In the genomic region with DNA sequence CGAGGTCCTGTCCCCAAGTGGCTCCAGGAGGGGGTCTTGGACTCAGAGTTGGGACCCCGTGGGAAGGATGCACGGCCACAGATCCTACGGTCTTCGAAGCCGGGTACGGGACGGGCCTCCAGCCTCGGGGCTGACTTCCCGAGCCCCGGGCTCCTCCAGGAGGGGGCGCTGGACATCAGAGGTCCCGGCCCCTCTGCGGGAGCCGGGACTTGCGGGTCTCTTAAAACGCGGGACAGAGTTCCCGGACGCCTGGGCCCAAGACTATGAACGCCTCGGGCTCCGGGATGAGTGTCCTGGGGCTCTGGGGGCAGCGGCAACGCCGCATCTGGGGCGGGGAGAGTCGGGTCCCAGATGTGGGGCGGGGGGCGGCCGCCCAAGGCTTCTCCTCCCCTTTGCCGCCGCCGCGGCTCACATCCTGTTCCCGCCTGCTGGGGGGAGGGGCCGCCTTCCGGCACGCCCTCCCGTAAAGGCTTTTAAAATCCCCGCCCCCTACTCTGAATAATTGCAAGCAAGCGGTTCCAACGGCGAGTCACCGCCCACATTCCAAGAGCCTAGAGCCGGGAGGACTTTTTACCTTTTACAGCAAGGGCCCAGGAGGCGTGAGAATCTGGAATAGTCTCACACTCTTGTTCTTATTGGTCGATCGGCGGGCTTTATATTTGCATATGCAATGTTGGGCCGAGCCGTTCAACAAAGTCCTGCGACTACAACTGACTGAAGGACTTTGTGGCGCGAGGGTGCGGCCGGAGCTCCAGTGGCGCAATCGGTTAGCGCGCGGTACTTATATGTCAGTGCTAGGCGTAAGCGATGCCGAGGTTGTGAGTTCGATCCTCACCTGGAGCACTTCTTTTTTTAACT, we compare ENCODE assay signal across 8 mouse cellular contexts. TPM values are rescaled to one million over a fixed set of nuclear protein-coding genes. Genes with fewer than 3 reads are reported as not detected.
A peak's percentile ranks its signal among the peaks of the same experiment; 100 is the strongest.
DNase-seq lines count a peak whose midpoint lies in the region; ATAC-seq and TF ChIP-seq lines count a peak whose summit lies in the region.

A gene (minus strand): TSS at position 349 of the 858 bp plus-strand sequence.

- peaks cover 32% of the 10 kb centered on the region for H3K36me3 ChIP-seq in heart, embryonic 12.5 days
- peaks cover 17% of the 10 kb centered on the region for H3K36me3 ChIP-seq in kidney, postnatal 0 days (ENCODE audit: insufficient read depth, low read length)
- peaks cover 3% of the 10 kb centered on the region; the same call in 1 of the 2 replicates for H3K36me3 ChIP-seq in liver, embryonic 11.5 days (ENCODE audit: control insufficient read depth, insufficient read depth, low read length)
- H3K36me3 ChIP-seq in stomach, embryonic 14.5 days (ENCODE audit: control insufficient read depth, insufficient read depth, low read length), result peaks cover 20% of the 10 kb centered on the region

- peak within 1 kb of the TSS; percentile 93 for H3K4me2 ChIP-seq in heart, embryonic 12.5 days
- peak within 1 kb of the TSS; percentile 74 for H3K4me2 ChIP-seq in kidney, postnatal 0 days (ENCODE audit: low read length)
- H3K4me2 ChIP-seq in liver, embryonic 11.5 days, result peak within 1 kb of the TSS; percentile 100
- peak within 1 kb of the TSS; percentile 91 for H3K4me2 ChIP-seq in stomach, embryonic 14.5 days (replicated peaks; ENCODE audit: low read depth, low read length)

- H3K4me1 ChIP-seq in heart, embryonic 12.5 days (replicated peaks), result peaks cover 50% of the 10 kb centered on the region
- H3K4me1 ChIP-seq in kidney, postnatal 0 days (replicated peaks; ENCODE audit: insufficient read depth, low read length), result peaks cover 17% of the 10 kb centered on the region; the same call in 1 of the 2 replicates
- H3K4me1 ChIP-seq in liver, embryonic 11.5 days (replicated peaks; ENCODE audit: control insufficient read depth, insufficient read depth, low read length), result peaks cover 39% of the 10 kb centered on the region
- H3K4me1 ChIP-seq in stomach, embryonic 14.5 days (ENCODE audit: control insufficient read depth, insufficient read depth, low read length), result peaks cover 29% of the 10 kb centered on the region

- no peaks in the 10 kb centered on the region for H3K9me3 ChIP-seq in heart, embryonic 12.5 days (replicated peaks)
- no peaks in the 10 kb centered on the region for H3K9me3 ChIP-seq in kidney, postnatal 0 days (replicated peaks; ENCODE audit: low read length)
- no peaks in the 10 kb centered on the region for H3K9me3 ChIP-seq in liver, embryonic 11.5 days (ENCODE audit: control insufficient read depth, low read length)
- H3K9me3 ChIP-seq in stomach, embryonic 14.5 days (ENCODE audit: control insufficient read depth, low read depth, low read length), result no peaks in the 10 kb centered on the region

- TF ChIP-seq CTCF in kidney, postnatal 0 days (IDR thresholded peaks at IDR 0.05; ENCODE audit: low read depth), result peak; percentile 70

- peak; percentile 100 for DNase-seq in CD4-positive helper T cell, adult 2 months (ENCODE audit: low read depth, low spot score)
- DNase-seq in brain, embryonic 18.5 days (ENCODE audit: low read depth, low spot score), result peak; percentile 93
- DNase-seq in kidney, postnatal 0 days (ENCODE audit: low spot score), result peak; percentile 100
- peak; percentile 99 for DNase-seq in liver, embryonic 11.5 days (ENCODE audit: low spot score)
- DNase-seq in naive thymus-derived CD4-positive, alpha-beta T cell, adult 2 months (ENCODE audit: low read depth), result peak; percentile 99

- WGBS in heart, embryonic 12.5 days, result under 1% methylated on average over 62 of the region's 66 CpGs
- under 1% methylated on average over 53 of the region's 66 CpGs for WGBS in kidney, postnatal 0 days
- under 1% methylated on average over 66 of the region's 66 CpGs for WGBS in liver, embryonic 11.5 days
- WGBS in stomach, embryonic 14.5 days, result under 1% methylated on average over 52 of the region's 66 CpGs

- H3K27me3 ChIP-seq in heart, embryonic 12.5 days (replicated peaks), result no peaks in the 10 kb centered on the region
- H3K27me3 ChIP-seq in kidney, postnatal 0 days (ENCODE audit: insufficient read depth, low read length), result no peaks in the 10 kb centered on the region
- no peaks in the 10 kb centered on the region for H3K27me3 ChIP-seq in liver, embryonic 11.5 days (replicated peaks; ENCODE audit: control insufficient read depth, insufficient read depth, low read length)
- no peaks in the 10 kb centered on the region for H3K27me3 ChIP-seq in stomach, embryonic 14.5 days (ENCODE audit: control insufficient read depth, insufficient read depth, low read length)

- H3K27ac ChIP-seq in heart, embryonic 12.5 days (ENCODE audit: poor library complexity, severe bottlenecking), result peak within 1 kb of the TSS; percentile 91
- peak within 1 kb of the TSS; percentile 95 for H3K27ac ChIP-seq in kidney, postnatal 0 days
- peak within 1 kb of the TSS; percentile 93 for H3K27ac ChIP-seq in liver, embryonic 11.5 days (ENCODE audit: low read depth, low read length)
- peak within 1 kb of the TSS; percentile 94 for H3K27ac ChIP-seq in stomach, embryonic 14.5 days (ENCODE audit: low read length)

- ATAC-seq in erythroid progenitor cell, adult 5-6 weeks (replicated peaks; ENCODE audit: low FRiP score, poor library complexity, severe bottlenecking), result peak; percentile 67
- peak; percentile 86 for ATAC-seq in heart, embryonic 12.5 days (ENCODE audit: insufficient number of reproducible peaks, low FRiP score)
- ATAC-seq in kidney, postnatal 0 days (replicated peaks; ENCODE audit: low FRiP score, low read depth), result peak; percentile 89
- ATAC-seq in liver, embryonic 11.5 days (replicated peaks; ENCODE audit: low FRiP score), result peak; percentile 86
- ATAC-seq in stomach, embryonic 14.5 days (ENCODE audit: insufficient number of reproducible peaks, insufficient read depth, low FRiP score, low read depth), result peak; percentile 86

- H3K9ac ChIP-seq in heart, embryonic 12.5 days, result peak within 1 kb of the TSS; percentile 97
- H3K9ac ChIP-seq in kidney, postnatal 0 days (ENCODE audit: low read depth, low read length), result peak within 1 kb of the TSS; percentile 91
- H3K9ac ChIP-seq in liver, embryonic 11.5 days (ENCODE audit: low read depth, low read length), result peak within 1 kb of the TSS; percentile 82
- peak within 1 kb of the TSS; percentile 93 for H3K9ac ChIP-seq in stomach, embryonic 14.5 days (replicated peaks; ENCODE audit: low read depth, low read length)

- peak within 1 kb of the TSS; percentile 81 for H3K4me3 ChIP-seq in heart, embryonic 12.5 days
- peak within 1 kb of the TSS; percentile 83 for H3K4me3 ChIP-seq in kidney, postnatal 0 days (replicated peaks; ENCODE audit: low read depth, low read length)
- peak within 1 kb of the TSS; percentile 80 for H3K4me3 ChIP-seq in liver, embryonic 11.5 days (ENCODE audit: low read depth, low read length)
- H3K4me3 ChIP-seq in stomach, embryonic 14.5 days (ENCODE audit: low read depth, low read length), result peak within 1 kb of the TSS; percentile 92

RNA-seq across cellular contexts. Expression of the gene that starts here (rescaled TPM):
- 2.1 and 5.8 TPM in 2 replicates for total RNA-seq in erythroid progenitor cell, adult 5-6 weeks (2015; ENCODE audit: low replicate concordance)
- total RNA-seq in erythroid progenitor cell, adult 5-6 weeks (2017; ENCODE audit: low replicate concordance), result 1.0 and 3.1 TPM in 2 replicates
- polyA plus RNA-seq in heart, embryonic 12.5 days (2016; fragmentation: Nextera tagmentation; extraction: Ambion mirVana), result 58.0 and 65.3 TPM in 2 replicates
- 29.9 and 33.3 TPM in 2 replicates for polyA plus RNA-seq in kidney, postnatal 0 days (2015; fragmentation: Nextera tagmentation; extraction: Ambion mirVana)
- 29.2 and 34.4 TPM in 2 replicates for polyA plus RNA-seq in liver, embryonic 11.5 days (2014; fragmentation: Nextera tagmentation; extraction: Ambion mirVana)
- 63.4 and 70.7 TPM in 2 replicates for polyA plus RNA-seq in stomach, embryonic 14.5 days (2014; fragmentation: Nextera tagmentation; extraction: Ambion mirVana)

Comparison
In these comparisons a context has a peak if more than half of its experiments do, and no peak if none do; other contexts are left out.
1. Peak in every context shown above with its lines: DNase-seq, ATAC-seq, H3K4me3 ChIP-seq and H3K27ac ChIP-seq.